Mouse (Mus musculus): ENCODE data around the gene Mettl7a1. TPM values are rescaled to one million over a fixed set of nuclear protein-coding genes. Genes with fewer than 3 reads are reported as not detected.
"Not testable (repeated sequence)": the region's sequence is repeated elsewhere in the genome, so short reads cannot be mapped to it uniquely, and the experiment has no call there.

The Mettl7a1 gene
- polyA plus RNA-seq, 1 experiment from 2014 or later: 6.6 TPM

GRCm38 (mm10) chr15:100349496-100349895 lies 45.6 kb downstream of the Mettl7a1 start:
- ATAC-seq (ENCODE audit: low read depth) (0 out of 2 replicates have a peak, but pooled peaks have one; percentile 20), DNase-seq (no peak)
- Histone ChIP-seq H3K27me3 (no peaks in the 10 kb centered on the region), H3K4me1 (replicated peaks) (peaks cover 15% of the 10 kb centered on the region; the same call in 1 of the 2 replicates), H3K36me3 (no peaks in the 10 kb centered on the region), H3K9ac (no peak overlapping the region), H3K27ac (no peak overlapping the region), H3K9me3 (replicated peaks) (no peaks in the 10 kb centered on the region), H3K4me2 (no peak overlapping the region), H3K4me3 (replicated peaks) (no peak overlapping the region)
- 43% methylated on average over 2 of the region's 2 CpGs for WGBS (ENCODE audit: insufficient replicate concordance)

GRCm38 (mm10) chr15:100351501-100352060 lies 47.6 kb downstream of the Mettl7a1 start:
- ATAC-seq (ENCODE audit: low read depth) (no peak), DNase-seq (no peak)
- Histone ChIP-seq H3K9me3 (replicated peaks) (no peaks in the 10 kb centered on the region), H3K27ac (no peak overlapping the region), H3K4me2 (no peak overlapping the region), H3K36me3 (no peaks in the 10 kb centered on the region), H3K4me1 (replicated peaks) (0 out of 2 replicates have a peak, but pooled peaks cover 8% of the 10 kb centered on the region), H3K9ac (no peak overlapping the region), H3K27me3 (no peaks in the 10 kb centered on the region), H3K4me3 (replicated peaks) (no peak overlapping the region)
- WGBS (ENCODE audit: insufficient replicate concordance): 58% methylated on average over 6 of the region's 6 CpGs

DNA sequence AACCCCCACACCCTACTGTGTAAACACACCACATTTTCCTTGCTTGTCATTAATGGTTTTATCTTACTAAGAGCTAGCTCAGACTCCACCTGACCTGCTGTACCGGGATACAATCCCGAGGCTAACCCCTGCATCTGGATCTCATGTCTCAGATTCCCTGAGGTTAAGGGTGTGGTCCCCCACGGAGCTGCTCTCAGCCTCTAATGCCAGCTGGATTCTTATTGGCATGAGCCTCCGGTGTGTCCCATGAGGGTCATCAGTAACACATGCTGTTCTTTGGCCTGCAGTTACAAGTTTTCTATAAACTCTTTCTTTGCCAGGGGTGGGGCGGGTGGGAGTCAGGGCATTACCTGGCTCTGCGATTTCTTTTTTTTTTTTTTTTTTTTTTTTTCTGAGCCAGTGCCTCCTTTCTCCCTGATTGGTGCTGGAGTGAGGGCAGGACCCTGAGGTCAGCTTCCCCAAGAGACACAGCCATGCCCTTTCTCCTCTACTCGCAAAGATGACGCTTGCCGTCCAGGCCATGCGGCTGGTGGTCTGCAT lies 48.8 kb downstream of the Mettl7a1 start, which contains the start of the genes Methig1 and Mettl7a2:
Gene Methig1 (plus strand): TSS at position 439 of the 540 bp plus-strand sequence.
Gene Mettl7a2 (plus strand): TSS at position 490 of the 540 bp plus-strand sequence.
- 0 out of 2 replicates have a peak, but pooled peaks cover 8% of the 10 kb centered on the region for H3K4me1 ChIP-seq (replicated peaks)
- H3K4me2 ChIP-seq: no peak within 1 kb of the TSS
- H3K9me3 ChIP-seq (replicated peaks): no peaks in the 10 kb centered on the region
- no peak within 1 kb of the TSS for H3K9ac ChIP-seq
- ATAC-seq (ENCODE audit: low read depth): no peak
- no peak within 1 kb of the TSS for H3K27ac ChIP-seq
- DNase-seq: no peak
- H3K27me3 ChIP-seq: no peaks in the 10 kb centered on the region
- H3K4me3 ChIP-seq (replicated peaks): no peak within 1 kb of the TSS
- H3K36me3 ChIP-seq: no peaks in the 10 kb centered on the region
- 74% methylated on average over 10 of the region's 10 CpGs for WGBS (ENCODE audit: insufficient replicate concordance)

- not testable (repeated sequence) for H3K27ac ChIP-seq; H3K4me1 ChIP-seq (replicated peaks); H3K9me3 ChIP-seq (replicated peaks); ATAC-seq (ENCODE audit: low read depth); H3K4me2 ChIP-seq; H3K4me3 ChIP-seq (replicated peaks); H3K27me3 ChIP-seq; H3K9ac ChIP-seq; DNase-seq; H3K36me3 ChIP-seq
- 86% methylated on average over 19 of the region's 22 CpGs for WGBS (ENCODE audit: insufficient replicate concordance)
These were observed 49.5 kb downstream of the Mettl7a1 start for GRCm38 (mm10) chr15:100353399-100353798.

GRCm38 (mm10) chr15:100355876-100356275 lies 51.9 kb downstream of the Mettl7a1 start:
- H3K9me3 ChIP-seq (replicated peaks): no peaks in the 10 kb centered on the region
- H3K4me3 ChIP-seq (replicated peaks): no peak overlapping the region
- no peaks in the 10 kb centered on the region for H3K4me1 ChIP-seq (replicated peaks)
- no peak for ATAC-seq (ENCODE audit: low read depth)
- no peaks in the 10 kb centered on the region for H3K27me3 ChIP-seq
- no peak overlapping the region for H3K27ac ChIP-seq
- no peak overlapping the region for H3K9ac ChIP-seq
- no peak overlapping the region for H3K4me2 ChIP-seq
- DNase-seq: no peak
- no peaks in the 10 kb centered on the region for H3K36me3 ChIP-seq
- 53% methylated on average over 5 of the region's 5 CpGs for WGBS (ENCODE audit: insufficient replicate concordance)

GRCm38 (mm10) chr15:100364242-100364641 lies 60.3 kb downstream of the Mettl7a1 start, which contains the start of gene Higd1c:
Gene Higd1c, plus strand, starts transcription at chr15:100364542.
- no peak within 1 kb of the TSS for H3K9ac ChIP-seq
- H3K4me3 ChIP-seq (replicated peaks): no peak within 1 kb of the TSS
- WGBS (ENCODE audit: insufficient replicate concordance): 71% methylated on average over 7 of the region's 7 CpGs
- ATAC-seq (ENCODE audit: low read depth) (no peak), DNase-seq (no peak)
- no peaks in the 10 kb centered on the region for H3K9me3 ChIP-seq (replicated peaks)
- H3K27me3 ChIP-seq: no peaks in the 10 kb centered on the region
- H3K4me1 ChIP-seq (replicated peaks): no peaks in the 10 kb centered on the region
- H3K27ac ChIP-seq: no peak within 1 kb of the TSS
- H3K4me2 ChIP-seq: no peak within 1 kb of the TSS
- no peaks in the 10 kb centered on the region for H3K36me3 ChIP-seq

GRCm38 (mm10) chr15:100365967-100366366 lies 62.0 kb downstream of the Mettl7a1 start:
- not testable (repeated sequence) for H3K27me3 ChIP-seq; ATAC-seq (ENCODE audit: low read depth); H3K36me3 ChIP-seq; H3K4me1 ChIP-seq (replicated peaks); H3K4me3 ChIP-seq (replicated peaks); H3K27ac ChIP-seq; DNase-seq; H3K9ac ChIP-seq; H3K9me3 ChIP-seq (replicated peaks); H3K4me2 ChIP-seq
- WGBS (ENCODE audit: insufficient replicate concordance): 72% methylated on average over 9 of the region's 9 CpGs

DNA sequence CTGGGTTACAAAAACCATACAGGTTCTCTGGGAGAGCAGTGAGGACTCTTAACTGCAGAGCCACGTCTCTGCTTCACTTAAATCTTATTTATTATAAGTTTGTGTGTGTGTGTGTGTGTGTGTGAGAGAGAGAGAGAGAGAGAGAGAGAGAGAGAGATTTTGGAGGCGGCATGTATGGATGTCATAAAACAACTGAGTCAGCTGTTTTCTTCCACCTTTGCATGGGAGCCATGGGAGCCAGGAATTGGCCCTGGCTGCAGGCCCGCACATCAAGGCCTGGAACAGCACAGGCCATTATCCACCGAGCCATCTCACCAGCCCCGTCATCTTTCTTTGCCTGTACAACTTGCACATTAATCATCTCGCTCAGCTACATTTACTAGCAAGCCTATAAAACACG lies 63.2 kb downstream of the Mettl7a1 start:
- 64% methylated on average over 7 of the region's 7 CpGs for WGBS (ENCODE audit: insufficient replicate concordance)
- H3K9ac ChIP-seq: no peak overlapping the region
- ATAC-seq (ENCODE audit: low read depth) (no peak), DNase-seq (no peak)
- H3K27ac ChIP-seq: no peak overlapping the region
- H3K36me3 ChIP-seq: no peaks in the 10 kb centered on the region
- no peak overlapping the region for H3K4me3 ChIP-seq (replicated peaks)
- no peaks in the 10 kb centered on the region for H3K4me1 ChIP-seq (replicated peaks)
- H3K27me3 ChIP-seq: no peaks in the 10 kb centered on the region
- H3K4me2 ChIP-seq: no peak overlapping the region
- H3K9me3 ChIP-seq (replicated peaks): no peaks in the 10 kb centered on the region

GRCm38 (mm10) chr15:100375066-100375465 lies 71.1 kb downstream of the Mettl7a1 start:
- DNase-seq (peak; percentile 51), ATAC-seq (ENCODE audit: low read depth) (no peak)
- Histone ChIP-seq H3K9ac (no peak overlapping the region), H3K27ac (no peak overlapping the region), H3K36me3 (no peaks in the 10 kb centered on the region), H3K4me3 (replicated peaks) (no peak overlapping the region), H3K4me1 (replicated peaks) (peaks cover 4% of the 10 kb centered on the region; the same call in 1 of the 2 replicates), H3K4me2 (no peak overlapping the region), H3K9me3 (replicated peaks) (no peaks in the 10 kb centered on the region), H3K27me3 (no peaks in the 10 kb centered on the region)
- 22% methylated on average over 5 of the region's 5 CpGs for WGBS (ENCODE audit: insufficient replicate concordance)

GRCm38 (mm10) chr15:100377847-100378505 lies 74.0 kb downstream of the Mettl7a1 start:
- not testable (repeated sequence) for H3K36me3 ChIP-seq; H3K4me1 ChIP-seq (replicated peaks); H3K4me3 ChIP-seq (replicated peaks); H3K27ac ChIP-seq; H3K4me2 ChIP-seq; H3K9me3 ChIP-seq (replicated peaks); H3K27me3 ChIP-seq; H3K9ac ChIP-seq
- DNase-seq (peak; percentile 24), ATAC-seq (ENCODE audit: low read depth) (peak; percentile 35)
- 29% methylated on average over 4 of the region's 9 CpGs for WGBS (ENCODE audit: insufficient replicate concordance)

Measured in liver, embryonic 13.5 days (tissue).